Mouse (Mus musculus): ENCODE measurements around the gene Vwa2.

The Vwa2 gene

DNA sequence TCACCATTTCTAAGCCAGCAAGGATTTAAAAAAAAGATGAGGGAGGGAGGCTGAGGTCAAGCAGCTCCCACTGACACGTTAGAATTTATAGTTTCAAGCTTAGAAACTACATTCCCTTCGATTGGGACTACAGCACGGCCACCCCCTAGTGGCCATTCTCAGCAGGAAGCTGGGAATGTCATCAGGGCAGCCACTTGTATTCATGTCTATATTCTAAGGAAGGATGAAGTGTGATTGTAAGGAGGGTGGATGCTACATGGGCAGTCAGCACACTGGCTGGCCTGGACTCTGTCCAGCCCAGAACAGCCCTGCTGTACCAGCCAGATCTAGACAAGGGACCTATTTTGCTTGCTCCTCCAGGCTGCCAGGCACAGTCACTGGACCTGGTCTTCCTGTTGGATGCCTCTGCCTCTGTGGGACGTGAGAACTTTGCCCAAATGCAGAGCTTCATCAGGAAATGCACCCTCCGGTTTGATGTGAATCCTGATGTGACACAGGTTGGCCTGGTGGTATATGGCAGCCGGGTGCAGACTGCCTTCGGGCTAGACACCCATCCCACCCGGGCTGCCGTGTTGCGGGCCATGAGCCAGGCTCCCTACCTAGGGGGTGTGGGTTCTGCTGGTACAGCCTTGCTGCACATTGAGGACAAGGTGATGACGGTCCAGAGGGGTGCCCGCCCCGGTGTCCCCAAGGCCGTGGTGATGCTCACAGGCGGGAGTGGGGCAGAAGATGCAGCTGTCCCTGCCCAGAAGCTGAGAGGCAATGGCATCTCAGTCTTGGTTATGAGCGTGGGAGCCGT lies 34.6 kb downstream of the Vwa2 start:
- no peak for DNase-seq (ENCODE audit: low spot score)

DNA sequence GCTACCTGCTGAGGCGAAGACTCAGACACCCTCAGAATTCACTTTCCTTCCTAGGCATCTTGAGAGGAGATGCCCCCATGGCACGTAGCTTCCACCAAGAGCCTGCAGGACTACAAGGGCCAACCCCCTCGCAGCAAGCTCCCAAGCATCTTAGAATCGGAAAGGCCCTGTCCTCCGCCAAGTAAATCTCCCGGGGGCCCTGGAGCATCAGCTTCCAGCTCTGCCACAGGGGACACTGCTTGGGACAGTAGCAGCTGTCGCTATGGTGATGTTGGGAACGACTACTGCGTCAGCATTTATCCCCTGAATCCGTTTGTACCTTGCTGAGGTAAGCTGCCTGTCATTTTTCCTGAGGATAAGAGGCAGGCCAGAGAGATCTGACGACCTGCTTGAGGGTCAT lies 36.5 kb downstream of the Vwa2 start:
- no peak for DNase-seq (ENCODE audit: low spot score)

DNA sequence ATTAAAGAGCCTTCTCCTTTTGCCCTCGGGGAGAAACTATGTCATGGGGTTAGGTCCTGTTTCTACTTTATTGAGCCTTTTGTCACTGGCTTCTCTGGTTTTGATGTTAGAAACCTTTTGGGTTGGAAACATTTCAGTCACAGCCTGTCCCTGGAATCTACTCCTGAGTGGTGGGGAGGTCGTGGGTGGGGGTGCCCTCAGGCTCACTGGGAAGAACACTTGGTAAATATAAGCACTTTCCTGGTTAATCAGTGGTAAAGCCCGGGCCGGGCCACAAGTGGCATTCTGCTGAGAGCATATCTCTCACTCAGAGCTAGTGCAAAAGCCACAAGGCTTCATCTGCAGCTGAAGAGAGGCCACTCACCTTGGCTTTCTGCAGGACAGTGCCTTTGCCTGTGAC lies 39.7 kb downstream of the Vwa2 start:
- no peak for DNase-seq (ENCODE audit: low spot score)

DNA sequence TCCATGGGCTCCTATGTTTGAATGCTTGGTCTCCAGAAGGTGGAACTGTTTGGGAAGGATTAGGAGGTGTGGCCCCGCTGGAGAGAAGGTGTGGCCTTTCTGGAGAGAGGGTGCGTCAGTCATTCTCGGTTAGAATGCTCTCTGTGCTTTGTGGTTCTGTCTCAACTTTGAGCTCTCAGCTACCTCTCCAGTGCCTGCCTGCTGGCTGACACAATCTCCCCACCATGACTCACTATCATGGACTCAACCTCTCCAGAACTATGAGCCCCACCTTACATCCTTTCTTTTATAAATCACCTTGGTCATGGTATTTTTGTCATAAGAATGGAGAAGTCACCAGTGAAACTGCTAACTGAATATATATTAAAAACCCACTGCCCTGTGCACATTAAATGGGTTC lies 40.6 kb downstream of the Vwa2 start:
- no peak for DNase-seq (ENCODE audit: low spot score)

DNA sequence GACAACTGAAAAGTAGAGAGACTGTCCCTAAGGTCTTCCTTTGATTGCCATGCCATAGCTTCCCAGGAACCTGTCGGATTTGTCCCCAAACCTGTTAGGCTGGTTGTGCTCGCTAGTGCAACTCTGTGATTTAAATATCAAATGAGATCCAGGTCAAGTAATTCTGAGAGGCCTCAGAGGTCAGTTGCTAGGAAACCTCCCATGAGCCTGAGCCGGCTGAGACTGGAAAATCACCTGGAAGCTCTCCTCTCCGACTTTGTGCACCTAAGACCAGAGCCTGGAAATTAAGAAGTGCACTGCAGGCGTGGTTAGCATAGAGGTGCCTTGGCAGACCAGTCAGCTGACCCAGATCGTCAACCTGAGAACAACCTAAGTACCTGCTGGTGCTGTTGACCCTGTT lies 41.0 kb downstream of the Vwa2 start:
- no peak for DNase-seq (ENCODE audit: low spot score)

DNA sequence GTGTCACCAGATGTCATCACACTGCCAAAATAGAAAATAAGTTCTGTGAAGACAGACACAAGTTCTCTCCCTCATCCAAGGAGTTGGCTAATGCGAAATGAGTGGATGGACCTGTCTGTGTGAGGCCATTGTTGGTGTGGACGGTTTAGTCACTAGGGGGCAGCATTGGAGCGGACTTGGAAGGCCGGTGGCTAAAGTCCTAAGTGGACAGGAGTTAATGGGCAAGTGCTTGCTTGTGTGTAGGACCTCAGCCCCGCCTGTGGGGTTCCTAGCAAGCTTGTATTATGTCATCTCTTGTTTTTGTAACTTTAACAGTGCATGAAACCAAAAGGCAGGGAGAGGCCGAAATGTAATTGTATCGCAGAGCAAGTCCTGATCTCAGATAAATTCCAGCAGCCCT lies 45.6 kb downstream of the Vwa2 start:
- peak; percentile 91 for DNase-seq (ENCODE audit: low spot score)

DNA sequence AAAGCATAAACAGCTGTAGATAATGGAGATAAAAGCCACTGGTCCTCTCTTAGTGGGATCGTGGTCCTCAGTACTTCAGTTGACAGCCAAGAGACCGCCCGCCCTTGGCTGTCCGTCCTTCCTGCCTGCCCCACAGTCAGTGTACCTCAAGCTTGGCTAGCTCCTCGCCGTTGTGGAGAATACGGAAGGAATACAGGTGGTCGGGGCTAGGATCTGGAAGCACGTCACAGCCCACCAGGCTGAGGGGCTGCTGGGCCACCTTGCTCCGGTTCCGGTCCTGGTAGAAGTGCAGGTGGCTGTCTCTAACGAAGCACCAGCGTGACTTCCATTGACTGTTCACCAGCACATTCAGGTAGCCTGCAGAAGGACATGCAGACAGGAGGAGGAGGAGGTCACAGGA lies 46.2 kb downstream of the Vwa2 start:
- no peak for DNase-seq (ENCODE audit: low spot score)

DNA sequence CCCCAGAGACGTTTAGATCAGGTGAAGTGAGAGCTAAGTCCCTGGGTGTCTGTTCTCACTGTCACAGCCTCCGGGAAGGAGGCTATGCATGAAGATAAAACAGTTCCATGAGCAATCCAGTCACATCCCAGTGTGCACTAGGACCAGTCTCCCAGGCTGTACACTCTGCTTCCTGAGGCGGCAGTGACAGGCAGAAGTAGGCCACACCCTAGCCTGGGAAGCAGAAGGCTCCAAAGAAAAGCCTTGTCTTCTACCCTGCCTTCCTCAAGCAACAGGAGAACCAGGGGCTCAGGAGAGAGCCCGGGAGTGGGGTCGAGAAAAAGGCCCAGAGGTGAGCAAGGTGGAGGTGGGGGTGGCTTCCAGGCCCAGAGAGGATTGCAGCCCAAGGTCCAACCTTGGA lies 47.7 kb downstream of the Vwa2 start:
- DNase-seq (ENCODE audit: low spot score): no peak

DNA sequence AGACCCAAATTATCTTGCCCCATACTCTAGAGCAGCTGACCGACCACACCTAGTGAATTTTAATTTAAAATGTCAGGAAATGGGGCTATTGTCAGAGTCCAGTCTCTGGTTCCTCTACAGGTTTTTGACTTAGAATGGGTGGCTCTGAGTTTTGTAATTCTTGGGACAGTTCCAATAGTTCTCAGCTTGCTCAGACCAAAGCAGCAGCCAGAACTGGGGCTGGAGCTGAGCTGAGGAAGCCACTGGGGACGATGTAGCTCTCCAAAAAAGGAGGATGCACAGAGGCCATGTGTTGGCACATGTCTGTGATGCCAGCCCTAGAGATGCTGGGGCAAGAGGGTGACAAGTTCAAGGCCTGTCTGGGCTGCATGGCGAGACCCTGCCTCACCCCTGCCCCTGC lies 55.3 kb downstream of the Vwa2 start:
- no peak for DNase-seq (ENCODE audit: low spot score)

DNA sequence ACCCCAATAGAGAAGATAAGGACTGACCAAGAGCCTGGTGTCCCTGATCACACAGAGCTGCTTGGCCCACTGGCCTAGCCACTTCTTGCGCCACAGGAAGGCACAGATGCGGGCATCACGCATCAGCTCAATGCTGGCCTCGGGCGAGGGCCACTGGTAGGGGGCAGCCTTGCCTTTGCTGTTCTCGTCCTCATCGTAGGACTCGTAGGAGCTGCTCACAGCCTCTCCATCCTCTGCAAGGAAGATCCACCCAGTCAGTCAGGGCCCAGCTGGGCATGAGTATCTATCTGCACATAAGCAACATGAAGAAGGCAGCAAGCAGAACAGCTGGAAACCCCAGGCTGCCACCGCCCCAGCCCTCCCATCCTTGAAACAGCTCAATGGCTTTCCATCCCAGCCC lies 56.0 kb downstream of the Vwa2 start:
- no peak for DNase-seq (ENCODE audit: low spot score)

DNA sequence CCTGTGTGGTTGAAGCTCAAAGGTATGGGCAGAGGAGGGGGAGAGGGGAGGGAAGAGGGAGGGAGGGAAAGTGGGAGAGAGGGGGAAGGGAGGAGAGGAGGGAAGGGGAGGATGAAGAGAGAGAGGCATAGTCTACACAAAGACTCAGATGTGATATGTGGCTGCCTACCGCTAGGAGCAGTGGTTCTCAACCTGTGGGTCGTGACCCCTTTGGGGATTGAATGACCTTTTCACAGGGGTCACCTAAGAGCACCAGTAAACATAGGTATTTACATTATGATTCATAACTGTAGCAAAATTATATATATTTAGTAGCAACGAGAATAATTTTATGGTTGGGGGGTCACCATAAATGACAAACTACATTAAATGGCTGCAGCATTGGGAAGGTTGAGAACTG lies 59.8 kb downstream of the Vwa2 start:
- no peak for DNase-seq (ENCODE audit: low spot score)

DNA sequence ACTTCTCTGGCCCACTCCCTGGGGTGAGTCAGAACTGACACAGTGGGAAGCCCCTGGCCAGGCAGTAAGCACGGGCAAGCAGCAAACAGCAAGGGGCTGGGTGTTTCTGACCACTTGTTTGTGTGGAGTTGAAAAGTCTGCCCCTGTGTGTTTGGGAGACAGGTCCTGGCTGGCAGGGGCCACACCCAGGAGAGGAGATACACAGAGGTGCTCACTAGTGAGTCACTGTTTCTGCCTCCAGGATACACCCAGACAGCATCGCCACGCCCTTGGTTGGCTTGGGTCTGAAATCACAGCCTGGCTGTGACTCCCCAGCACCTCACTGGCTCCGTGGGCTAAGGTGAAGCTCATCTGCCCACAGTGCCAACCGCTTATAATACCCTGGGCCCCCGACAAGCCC lies 61.1 kb downstream of the Vwa2 start:
- no peak for DNase-seq (ENCODE audit: low spot score)

DNA sequence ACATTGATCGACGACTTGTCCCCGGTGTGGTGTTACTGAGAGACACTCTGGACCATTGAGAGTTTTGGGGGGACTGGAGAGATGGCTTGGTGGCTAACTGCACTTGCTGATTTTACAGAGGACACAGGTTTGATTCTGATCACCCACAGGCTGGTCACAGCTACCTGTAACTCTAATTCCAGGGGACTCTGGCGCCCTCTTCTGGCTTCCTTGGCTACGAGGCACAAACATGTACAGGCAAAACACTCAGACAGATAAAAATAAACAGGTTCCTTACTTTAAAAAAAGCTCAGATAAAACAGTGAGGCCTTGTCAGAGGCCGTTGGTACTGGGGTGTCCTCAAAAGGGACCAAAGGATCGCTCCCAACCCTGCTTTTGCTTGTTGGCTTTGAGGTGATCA lies 61.7 kb downstream of the Vwa2 start:
- DNase-seq (ENCODE audit: low spot score): no peak

DNA sequence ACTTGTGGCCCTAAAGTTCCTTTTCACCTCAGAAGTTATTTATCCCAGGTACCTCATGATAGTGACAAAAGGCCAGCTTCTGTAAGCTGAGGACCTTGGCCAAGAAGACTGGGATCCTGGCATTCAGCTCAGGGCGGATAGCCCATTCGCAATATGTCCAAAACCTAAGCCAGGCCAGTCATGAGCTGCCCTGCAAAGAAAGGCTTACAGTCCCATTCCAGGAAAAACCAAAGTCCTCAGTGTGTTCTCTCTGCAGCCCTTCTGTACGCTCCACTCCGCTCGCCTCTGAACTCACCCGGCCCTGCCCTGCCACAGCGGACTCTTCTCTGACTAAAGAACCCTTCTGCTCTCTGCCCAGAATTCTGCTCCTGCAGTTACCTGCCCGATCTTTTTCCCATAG lies 62.2 kb downstream of the Vwa2 start:
- DNase-seq (ENCODE audit: low spot score): no peak

DNA sequence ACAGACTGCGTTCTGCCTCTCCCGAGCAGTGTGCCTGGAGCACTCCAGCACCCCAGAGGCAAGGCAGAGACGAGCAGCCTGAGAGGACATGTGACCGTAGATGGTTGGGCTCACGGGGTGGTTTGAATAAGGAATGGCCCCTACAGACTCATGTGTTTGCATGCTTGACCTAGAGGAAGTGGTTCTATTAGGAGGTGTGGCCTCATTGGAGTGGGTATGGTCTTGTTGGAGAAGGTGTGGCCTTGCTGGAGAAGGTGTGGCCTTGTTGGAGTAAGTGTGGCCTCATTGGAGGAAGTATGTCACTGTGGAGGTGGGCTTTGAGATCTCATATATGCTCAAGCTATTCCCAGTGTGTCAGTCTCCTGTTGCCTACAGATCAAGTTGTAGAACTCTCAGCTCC lies 63.9 kb downstream of the Vwa2 start:
- no peak for DNase-seq (ENCODE audit: low spot score)

DNA sequence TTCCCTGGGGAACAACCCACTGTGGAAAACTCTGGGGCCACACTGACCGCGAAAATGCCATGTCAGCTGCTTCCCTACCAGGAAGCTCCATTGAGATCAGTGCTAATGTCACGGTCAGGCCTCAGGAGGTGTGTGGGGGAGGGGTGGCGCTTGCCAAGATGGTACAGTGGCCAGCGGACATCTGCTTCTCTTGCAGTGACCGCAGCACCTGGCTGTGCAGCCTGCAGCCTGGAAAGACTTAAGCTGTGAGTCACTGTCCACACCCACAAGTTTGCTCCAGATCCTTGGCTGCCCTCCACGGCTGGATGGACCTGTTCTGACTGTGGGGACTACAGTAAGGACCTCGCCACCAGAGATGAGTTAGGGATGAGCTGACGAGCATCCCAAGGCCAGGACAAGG lies 65.8 kb downstream of the Vwa2 start:
- no peak for DNase-seq (ENCODE audit: low spot score)

DNA sequence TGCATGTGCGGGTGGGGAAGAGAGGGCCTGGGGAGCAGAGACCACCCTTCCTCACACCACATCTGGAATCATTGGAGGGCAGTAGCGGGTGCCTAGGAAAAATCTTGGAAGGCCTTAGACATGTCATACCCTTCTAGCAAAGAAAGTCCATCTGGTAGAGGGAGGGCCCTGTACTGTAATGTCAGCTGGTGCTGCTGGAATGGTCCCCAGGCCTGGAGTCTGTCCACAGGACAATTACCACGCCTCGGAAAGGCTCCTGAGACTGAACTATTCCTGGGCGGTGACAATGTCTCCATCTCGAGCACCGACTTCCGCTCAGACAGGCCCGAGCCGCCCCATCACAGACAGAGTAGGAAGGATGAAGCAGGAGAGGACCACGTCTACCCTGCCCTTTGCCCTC lies 66.5 kb downstream of the Vwa2 start:
- no peak for DNase-seq (ENCODE audit: low spot score)

DNA sequence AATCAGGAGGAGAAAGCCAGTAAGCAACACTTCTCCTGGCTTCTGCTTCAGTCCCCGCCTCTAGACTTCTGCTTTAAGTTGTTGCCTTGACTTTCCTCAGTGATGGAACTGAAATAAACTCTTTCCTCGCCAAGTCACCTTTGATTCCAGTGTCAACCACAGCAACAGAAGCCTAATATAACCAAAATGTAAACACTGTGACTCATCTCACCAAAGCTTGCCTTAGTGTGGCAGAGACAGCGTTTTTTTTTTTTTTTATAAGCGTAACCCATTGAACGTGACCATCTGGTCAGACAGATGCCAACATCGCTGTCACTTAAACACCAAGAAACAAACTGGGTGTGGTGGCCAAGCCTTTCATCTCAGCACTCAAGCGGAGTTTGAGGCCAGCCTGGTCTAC lies 68.2 kb downstream of the Vwa2 start:
- no peak for DNase-seq (ENCODE audit: low spot score)

DNA sequence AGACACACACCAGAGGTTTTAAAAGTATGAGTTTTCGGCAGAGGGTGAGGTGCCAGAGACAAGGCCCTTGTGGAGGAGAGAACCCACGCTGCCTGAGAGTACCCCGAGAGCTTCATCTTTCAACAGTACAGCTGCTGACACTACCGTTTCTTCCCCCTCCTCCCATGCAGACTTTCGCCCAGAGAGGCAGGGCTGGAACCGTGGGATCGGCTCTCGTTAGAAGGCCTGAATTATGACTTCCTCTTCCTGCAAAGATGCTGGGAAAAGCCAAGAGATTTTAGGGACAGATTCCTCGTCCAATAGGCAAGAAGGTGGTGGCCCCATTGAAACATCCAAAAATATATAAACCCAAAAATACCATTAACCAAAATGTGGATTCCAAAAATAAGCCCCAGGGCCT lies 70.2 kb downstream of the Vwa2 start:
- no peak for DNase-seq (ENCODE audit: low spot score)

DNA sequence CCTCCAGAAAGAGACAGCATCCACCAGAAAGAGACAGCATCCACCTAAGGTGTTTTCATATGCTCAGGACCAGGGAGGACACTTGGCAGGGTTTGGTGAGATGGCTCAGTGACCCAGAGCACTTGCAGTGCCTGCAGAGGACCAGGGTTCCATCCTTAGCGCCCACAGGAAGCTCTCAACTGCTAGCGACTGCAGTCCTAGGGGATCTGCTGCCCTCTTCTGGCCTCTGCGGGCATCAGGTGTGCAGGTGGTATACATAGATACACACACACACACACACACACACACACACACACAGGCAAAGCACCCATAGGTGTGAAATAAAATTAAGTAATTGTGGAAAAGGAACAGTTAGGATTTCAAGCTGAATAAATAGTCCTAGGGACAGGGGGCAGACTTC lies 70.8 kb downstream of the Vwa2 start:
- DNase-seq (ENCODE audit: low spot score): no peak

DNA sequence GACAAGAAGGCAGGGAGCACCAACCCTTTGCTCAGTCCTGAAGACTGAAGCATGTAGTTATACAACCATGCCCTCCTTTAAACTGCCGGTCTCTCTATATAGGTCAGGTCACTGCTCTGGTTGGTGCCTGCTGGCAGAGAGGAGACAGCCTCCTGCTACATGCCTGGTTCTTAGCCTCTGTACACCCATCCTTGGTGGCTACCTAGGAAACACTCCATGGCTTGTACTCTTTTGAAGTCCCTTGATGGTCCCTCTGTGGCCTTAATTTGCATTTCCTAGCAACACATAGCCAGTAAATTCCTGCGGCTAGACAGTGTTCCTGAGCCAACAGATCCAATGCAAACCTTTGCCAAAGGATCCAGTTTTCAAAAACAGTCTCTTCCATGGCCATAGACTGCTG lies 71.6 kb downstream of the Vwa2 start:
- no peak for DNase-seq (ENCODE audit: low spot score)

DNA sequence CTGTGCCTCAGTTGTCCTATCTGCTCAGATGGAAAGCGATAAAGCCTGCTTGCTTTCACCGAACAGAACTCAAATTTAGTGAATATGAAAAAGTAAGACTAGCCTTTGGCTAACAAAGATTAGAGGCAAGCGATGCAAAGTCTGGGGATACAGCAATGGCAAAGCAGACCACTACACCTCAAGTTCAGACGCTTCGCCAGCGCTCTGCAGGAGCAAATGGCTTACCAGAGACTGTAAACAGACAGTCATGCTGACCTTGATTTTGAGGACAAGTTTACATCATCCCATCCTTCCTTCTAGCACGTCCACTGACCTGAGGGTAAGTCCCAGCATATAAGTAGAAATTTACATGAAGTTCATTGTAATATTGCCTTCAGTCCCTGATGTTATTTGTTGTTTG lies 72.2 kb downstream of the Vwa2 start:
- DNase-seq (ENCODE audit: low spot score): no peak

DNA sequence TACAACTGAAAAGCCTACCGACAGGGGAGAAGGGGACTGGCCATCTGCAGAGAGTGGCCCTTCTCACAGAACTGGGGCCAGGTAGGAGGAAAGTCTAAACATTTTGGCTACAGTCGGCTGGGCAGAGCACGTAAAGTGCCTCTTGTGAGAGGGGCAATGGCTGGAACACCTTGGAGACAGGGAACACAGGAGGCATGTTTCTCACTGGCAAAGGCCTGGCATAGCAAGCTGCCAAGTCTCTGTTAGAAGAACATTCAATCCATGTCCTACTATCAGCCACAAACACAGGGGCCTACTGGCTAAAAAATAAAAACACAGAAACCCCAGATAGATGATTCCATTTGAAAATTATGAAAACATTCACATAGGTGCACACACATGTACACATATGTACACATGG lies 72.7 kb downstream of the Vwa2 start:
- DNase-seq (ENCODE audit: low spot score): no peak

DNA sequence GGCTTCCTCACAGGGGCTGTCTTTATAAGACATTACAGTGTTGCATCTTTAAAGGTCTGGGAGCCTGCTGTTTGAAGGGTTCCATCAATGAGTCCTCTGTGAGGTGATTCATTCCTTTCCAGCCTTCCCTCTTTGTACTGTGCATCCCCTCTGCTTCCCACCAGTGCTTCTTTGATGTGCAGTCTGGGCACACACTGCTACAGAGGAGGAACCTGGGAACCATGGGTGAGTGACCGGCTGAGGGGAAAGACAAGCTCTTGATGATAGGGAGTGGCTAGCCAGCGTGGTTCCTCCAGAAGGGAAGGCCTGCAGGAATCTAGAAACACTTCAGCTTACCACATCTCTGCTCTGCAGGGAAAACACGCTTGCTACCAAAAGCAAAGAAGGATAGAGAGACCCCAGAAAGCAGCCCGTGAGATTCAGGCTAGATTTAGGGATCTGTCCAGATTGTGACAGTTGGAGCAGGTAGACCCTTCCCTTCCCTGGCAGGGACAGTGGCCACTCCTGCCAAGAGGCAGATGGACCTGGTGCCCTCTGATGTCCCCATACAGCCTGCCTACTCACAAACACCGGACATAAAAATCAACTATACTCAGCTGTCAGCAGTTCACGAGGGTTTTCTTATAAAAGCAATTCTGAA lies 74.0 kb downstream of the Vwa2 start:
- no peak for DNase-seq (ENCODE audit: low spot score)

Measured in ovary, postnatal 14 days (tissue).